Mouse (Mus musculus): Measurements from ENCODE around the gene Sgms1. TPM values are rescaled to one million over a fixed set of nuclear protein-coding genes. Genes with fewer than 3 reads are reported as not detected.
"Not testable (repeated sequence)": the region's sequence is repeated elsewhere in the genome, so short reads cannot be mapped to it uniquely, and the experiment has no call there.

The Sgms1 gene
- polyA plus RNA-seq, 1 experiment from 2014 or later: 45.0 TPM

DNA sequence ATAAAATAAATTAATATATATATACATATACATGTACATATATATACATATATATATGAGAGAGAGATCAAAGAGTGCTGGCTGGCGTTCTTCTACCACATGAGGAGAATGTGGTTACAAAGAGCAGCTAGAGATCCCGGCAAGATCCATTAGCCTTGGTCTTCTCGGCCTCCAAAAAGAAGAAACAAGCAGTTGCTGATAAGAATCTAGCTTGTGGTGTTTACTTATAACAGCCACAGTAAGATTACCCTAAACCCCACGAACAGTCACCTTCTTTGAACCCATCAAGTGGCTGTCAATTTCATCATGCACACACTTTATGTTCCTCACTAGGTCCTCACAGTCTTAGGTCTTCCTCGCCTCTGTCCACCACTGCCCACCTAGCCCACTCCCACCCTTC lies 240.8 kb downstream of the Sgms1 start:
- H3K4me1 ChIP-seq (replicated peaks): no peaks in the 10 kb centered on the region
- H3K9me3 ChIP-seq (replicated peaks): no peaks in the 10 kb centered on the region
- H3K9ac ChIP-seq: no peak overlapping the region
- WGBS: 75% methylated on average over 5 of the region's 5 CpGs
- no peak for ATAC-seq (ENCODE audit: insufficient number of reproducible peaks, low FRiP score)
- peaks cover 8% of the 10 kb centered on the region; the same call in 1 of the 2 replicates for H3K36me3 ChIP-seq
- H3K27ac ChIP-seq (ENCODE audit: poor library complexity, severe bottlenecking): no peak overlapping the region
- H3K4me3 ChIP-seq: no peak overlapping the region
- H3K4me2 ChIP-seq: no peak overlapping the region
- no peaks in the 10 kb centered on the region for H3K27me3 ChIP-seq (replicated peaks)

DNA sequence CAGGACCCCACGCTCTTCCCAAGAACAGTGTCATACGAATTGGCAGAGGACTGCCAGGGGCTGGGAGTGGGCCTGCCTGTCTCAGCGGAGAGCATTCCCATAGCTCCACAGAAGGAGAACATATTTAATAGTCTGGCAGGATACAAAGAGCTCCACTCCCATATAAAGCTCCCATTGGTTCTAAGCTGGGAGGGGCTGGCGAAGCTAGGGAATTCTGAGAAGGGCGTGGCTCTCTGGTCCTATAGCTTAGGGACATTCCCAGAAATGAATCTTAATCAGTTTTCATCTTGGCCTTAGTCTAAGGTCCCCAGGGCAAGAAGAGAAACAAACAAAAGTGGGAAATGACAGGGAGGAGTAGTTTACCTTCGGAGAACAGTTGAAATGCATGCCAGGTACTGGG lies 247.1 kb downstream of the Sgms1 start:
- ATAC-seq (ENCODE audit: insufficient number of reproducible peaks, low FRiP score): no peak
- Histone ChIP-seq H3K9me3 (replicated peaks) (no peaks in the 10 kb centered on the region), H3K36me3 (peaks cover 4% of the 10 kb centered on the region; the same call in 1 of the 2 replicates), H3K4me1 (replicated peaks) (peaks cover 22% of the 10 kb centered on the region), H3K4me3 (no peak overlapping the region), H3K27ac (ENCODE audit: poor library complexity, severe bottlenecking) (no peak overlapping the region), H3K9ac (no peak overlapping the region), H3K27me3 (replicated peaks) (no peaks in the 10 kb centered on the region), H3K4me2 (no peak overlapping the region)
- 91% methylated on average over 6 of the region's 6 CpGs for WGBS

DNA sequence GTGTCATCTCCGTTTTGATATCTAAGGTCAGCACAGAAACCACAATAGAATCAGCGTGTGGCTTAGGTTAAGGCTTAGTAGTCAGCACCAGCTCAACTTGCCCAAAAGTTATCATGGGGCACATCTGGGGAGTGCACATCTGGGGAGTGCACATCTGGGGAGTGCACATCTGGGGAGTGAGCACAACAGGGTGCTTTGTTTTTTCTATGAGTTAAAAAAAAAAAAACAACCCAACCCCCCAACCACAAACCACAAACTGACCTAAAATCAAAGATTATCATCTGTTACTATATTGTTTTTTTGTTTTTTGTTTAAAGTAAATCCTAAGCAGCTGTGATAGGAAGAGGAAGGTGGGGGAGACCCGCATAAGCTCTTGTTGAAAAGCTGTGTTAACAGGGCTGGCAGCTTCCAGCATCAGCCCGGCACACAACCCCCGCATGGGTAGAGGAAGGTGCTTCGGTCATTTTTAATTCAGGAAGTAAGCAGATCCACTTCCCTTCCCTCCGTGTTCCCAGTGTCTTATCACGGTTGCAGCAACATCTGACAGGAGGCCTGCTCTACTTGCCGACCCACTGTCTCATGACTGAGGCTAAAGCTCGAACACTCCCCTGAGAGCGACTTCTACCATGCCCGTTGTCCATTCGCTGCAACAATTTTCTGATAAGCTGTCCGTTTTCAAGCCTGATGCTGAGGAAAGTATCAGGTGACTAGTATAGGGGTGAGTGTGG lies 251.0 kb downstream of the Sgms1 start:
- peaks cover 4% of the 10 kb centered on the region; the same call in 1 of the 2 replicates for H3K36me3 ChIP-seq
- H3K9me3 ChIP-seq (replicated peaks): no peaks in the 10 kb centered on the region
- WGBS: 32% methylated on average over 14 of the region's 14 CpGs
- H3K27me3 ChIP-seq (replicated peaks): no peaks in the 10 kb centered on the region
- H3K4me3 ChIP-seq: no peak overlapping the region
- ATAC-seq (ENCODE audit: insufficient number of reproducible peaks, low FRiP score): 0 out of 2 replicates have a peak, but pooled peaks have one; percentile 34
- peak overlapping the region; percentile 32 for H3K4me2 ChIP-seq
- peaks cover 37% of the 10 kb centered on the region for H3K4me1 ChIP-seq (replicated peaks)
- H3K27ac ChIP-seq (ENCODE audit: poor library complexity, severe bottlenecking): peak overlapping the region; percentile 66; the same call in 1 of the 2 replicates
- H3K9ac ChIP-seq: no peak overlapping the region

DNA sequence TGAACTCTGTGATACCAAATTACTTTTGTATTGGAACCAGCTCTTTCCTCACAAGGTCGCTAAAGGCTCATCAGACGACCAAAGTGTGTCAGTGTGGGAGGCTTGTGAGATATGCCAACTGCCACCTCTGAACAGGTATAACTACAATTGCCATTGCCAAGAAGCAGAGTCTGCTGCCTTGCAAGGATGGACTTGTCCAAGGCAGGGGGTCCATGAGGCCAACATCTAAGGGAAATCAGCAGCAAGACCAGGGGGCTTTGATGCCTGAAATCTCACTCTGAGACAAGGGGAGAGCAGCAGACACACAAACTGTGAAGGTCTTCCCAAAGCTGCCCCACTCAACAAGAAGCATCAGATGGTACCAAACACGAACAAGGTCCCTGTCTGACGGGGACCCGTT lies 251.6 kb downstream of the Sgms1 start:
- ATAC-seq (ENCODE audit: insufficient number of reproducible peaks, low FRiP score): no peak
- WGBS: 83% methylated on average over 5 of the region's 5 CpGs

DNA sequence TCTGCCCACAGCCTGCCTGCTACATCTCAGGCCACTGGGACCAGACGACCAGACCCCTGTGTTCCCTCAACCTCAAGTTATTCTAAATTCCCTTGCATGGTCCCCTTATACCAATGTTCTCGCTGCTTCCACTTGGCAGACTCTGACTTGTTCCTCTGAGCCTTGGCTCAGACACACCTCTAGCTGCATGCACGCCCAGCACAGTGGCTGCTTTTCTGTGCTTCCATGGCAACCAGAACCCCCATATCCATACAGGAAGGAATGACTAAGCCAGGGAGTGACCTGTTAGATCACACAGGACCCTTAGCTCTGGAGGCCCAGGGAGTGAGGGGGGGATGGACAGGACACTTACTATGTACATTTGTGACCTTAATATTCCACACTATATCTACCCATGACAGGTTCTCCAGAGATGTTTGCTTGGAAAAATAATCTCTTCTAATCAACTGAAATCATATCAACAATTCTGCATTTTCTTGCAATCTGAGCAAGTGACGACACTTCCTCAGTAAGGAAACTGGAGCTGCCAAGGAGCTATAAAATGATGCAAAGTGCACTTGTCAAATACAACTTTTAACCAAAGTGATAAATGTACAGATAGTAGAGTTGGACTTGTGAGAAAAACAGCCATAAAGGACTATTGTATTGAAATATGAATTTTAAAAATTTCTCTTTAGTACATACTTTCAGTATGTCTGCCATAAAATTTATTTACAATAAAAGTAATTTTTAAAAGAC lies 252.5 kb downstream of the Sgms1 start:
- Histone ChIP-seq H3K27ac (ENCODE audit: poor library complexity, severe bottlenecking) (no peak overlapping the region), H3K36me3 (peaks cover 4% of the 10 kb centered on the region; the same call in 1 of the 2 replicates), H3K9ac (no peak overlapping the region), H3K27me3 (replicated peaks) (no peaks in the 10 kb centered on the region), H3K9me3 (replicated peaks) (no peaks in the 10 kb centered on the region), H3K4me2 (no peak overlapping the region), H3K4me1 (replicated peaks) (peaks cover 37% of the 10 kb centered on the region), H3K4me3 (no peak overlapping the region)
- peak; percentile 86 for ATAC-seq (ENCODE audit: insufficient number of reproducible peaks, low FRiP score)
- whole genome bisulfite sequencing: 32% methylated on average over 4 of the region's 4 CpGs

More for the DNA sequence above, 251.6 kb downstream of the Sgms1 start:
- Histone ChIP-seq H3K9me3 (replicated peaks) (no peaks in the 10 kb centered on the region), H3K9ac (no peak overlapping the region), H3K4me3 (no peak overlapping the region), H3K27me3 (replicated peaks) (no peaks in the 10 kb centered on the region), H3K27ac (ENCODE audit: poor library complexity, severe bottlenecking) (no peak overlapping the region), H3K4me2 (no peak overlapping the region), H3K36me3 (peaks cover 4% of the 10 kb centered on the region; the same call in 1 of the 2 replicates), H3K4me1 (replicated peaks) (peaks cover 37% of the 10 kb centered on the region)

DNA sequence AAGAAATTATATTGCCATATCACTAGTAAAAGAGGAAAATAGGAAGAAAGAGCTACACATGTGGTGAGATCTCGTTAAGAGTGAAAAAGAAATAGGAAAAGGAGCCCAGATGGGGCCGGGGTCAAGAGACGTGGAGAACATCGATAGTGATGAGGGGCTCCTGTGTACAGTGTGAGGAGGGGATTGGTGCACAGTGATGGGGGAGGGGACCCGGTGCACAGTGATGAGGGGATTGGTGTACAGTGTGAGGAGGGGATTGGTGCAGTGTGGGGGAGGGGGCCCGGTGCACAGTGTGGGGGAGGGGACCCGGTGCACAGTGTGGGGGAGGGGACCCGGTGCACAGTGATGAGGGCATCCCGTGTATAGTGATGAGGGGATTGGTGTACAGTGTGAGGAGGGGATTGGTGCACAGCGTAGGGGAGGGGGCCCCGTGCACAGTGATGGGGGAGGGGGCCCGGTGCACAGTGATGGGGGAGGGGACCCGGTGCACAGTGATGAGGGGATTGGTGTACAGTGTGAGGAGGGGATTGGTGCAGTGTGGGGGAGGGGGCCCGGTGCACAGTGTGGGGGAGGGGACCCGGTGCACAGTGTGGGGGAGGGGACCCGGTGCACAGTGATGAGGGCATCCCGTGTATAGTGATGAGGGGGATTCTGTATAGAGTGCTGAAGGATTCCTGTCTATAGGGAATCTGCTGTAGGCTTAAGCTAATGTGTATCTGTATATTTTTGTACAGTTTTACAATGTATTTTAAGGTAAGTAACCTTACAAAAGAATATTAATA lies 257.6 kb downstream of the Sgms1 start:
- H3K27ac ChIP-seq (ENCODE audit: poor library complexity, severe bottlenecking); H3K27me3 ChIP-seq (replicated peaks); H3K4me2 ChIP-seq; H3K9me3 ChIP-seq (replicated peaks); H3K4me3 ChIP-seq; H3K9ac ChIP-seq: not testable (repeated sequence)
- WGBS: 87% methylated on average over 17 of the region's 17 CpGs
- ATAC-seq (ENCODE audit: insufficient number of reproducible peaks, low FRiP score): peak; percentile 56
- Histone ChIP-seq H3K36me3 (peaks cover 14% of the 10 kb centered on the region), H3K4me1 (replicated peaks) (peaks cover 22% of the 10 kb centered on the region)

DNA sequence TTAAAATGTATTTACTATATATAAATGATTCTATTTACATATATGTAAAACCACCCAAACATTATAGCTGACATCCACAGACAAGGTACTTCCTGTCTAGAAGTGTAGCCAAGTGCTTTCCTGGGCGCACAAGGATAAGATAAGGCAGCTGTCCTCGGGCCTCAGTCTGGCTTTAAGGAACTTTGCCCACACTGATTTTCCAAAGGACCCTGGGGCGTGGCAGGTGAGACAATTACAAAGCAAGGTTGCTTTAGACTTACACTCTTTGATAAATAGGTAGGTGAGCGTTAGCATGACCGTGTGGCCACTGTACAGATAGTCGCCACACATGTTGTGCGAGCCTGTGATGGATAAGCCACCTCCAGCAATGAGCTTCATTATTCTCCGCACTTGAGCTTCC lies 260.2 kb downstream of the Sgms1 start:
- Histone ChIP-seq H3K27me3 (replicated peaks) (no peaks in the 10 kb centered on the region), H3K27ac (ENCODE audit: poor library complexity, severe bottlenecking) (no peak overlapping the region), H3K9me3 (replicated peaks) (no peaks in the 10 kb centered on the region), H3K4me1 (replicated peaks) (0 out of 2 replicates have a peak, but pooled peaks cover 9% of the 10 kb centered on the region), H3K4me3 (no peak overlapping the region), H3K4me2 (no peak overlapping the region), H3K36me3 (peaks cover 28% of the 10 kb centered on the region), H3K9ac (no peak overlapping the region)
- 71% methylated on average over 8 of the region's 8 CpGs for WGBS
- ATAC-seq (ENCODE audit: insufficient number of reproducible peaks, low FRiP score): no peak

DNA sequence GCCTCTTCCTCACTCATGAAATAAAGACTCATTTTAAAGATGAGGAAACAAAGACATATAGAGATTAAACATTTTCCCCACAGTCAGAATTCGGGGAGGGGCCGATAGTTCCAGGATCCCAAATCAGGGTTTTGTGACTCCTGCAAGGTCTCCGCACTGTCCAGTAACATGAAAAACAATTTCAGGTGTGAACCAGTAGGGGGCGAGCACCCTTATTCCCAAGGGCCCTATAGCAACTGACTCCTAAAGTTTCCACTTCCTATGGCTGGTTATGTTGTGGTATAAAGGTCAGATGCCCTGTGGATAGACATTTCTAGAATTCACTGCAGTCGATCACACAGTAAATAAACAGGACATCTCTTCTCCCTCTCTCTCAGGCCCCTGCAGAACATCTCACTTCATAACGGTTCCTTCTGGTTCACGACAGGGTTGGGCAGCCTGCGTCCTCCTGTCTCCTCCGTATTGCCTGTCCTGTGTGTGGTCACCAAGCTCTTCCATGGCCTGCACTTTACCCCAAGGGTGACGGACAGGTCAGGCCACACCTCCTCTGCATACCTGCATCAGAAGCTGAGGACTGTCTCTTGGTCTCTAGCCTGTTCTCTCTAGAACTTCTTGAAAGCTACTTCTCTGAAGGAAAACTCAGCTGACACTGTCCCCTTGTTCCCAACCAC lies 262.2 kb downstream of the Sgms1 start:
- no peak overlapping the region for H3K4me3 ChIP-seq
- H3K9ac ChIP-seq: no peak overlapping the region
- 0 out of 2 replicates have a peak, but pooled peaks cover 9% of the 10 kb centered on the region for H3K4me1 ChIP-seq (replicated peaks)
- no peak overlapping the region for H3K4me2 ChIP-seq
- WGBS: 69% methylated on average over 10 of the region's 10 CpGs
- H3K9me3 ChIP-seq (replicated peaks): no peaks in the 10 kb centered on the region
- 0 out of 2 replicates have a peak, but pooled peaks have one; percentile 18 for ATAC-seq (ENCODE audit: insufficient number of reproducible peaks, low FRiP score)
- peaks cover 36% of the 10 kb centered on the region for H3K36me3 ChIP-seq
- H3K27ac ChIP-seq (ENCODE audit: poor library complexity, severe bottlenecking): no peak overlapping the region
- H3K27me3 ChIP-seq (replicated peaks): no peaks in the 10 kb centered on the region

DNA sequence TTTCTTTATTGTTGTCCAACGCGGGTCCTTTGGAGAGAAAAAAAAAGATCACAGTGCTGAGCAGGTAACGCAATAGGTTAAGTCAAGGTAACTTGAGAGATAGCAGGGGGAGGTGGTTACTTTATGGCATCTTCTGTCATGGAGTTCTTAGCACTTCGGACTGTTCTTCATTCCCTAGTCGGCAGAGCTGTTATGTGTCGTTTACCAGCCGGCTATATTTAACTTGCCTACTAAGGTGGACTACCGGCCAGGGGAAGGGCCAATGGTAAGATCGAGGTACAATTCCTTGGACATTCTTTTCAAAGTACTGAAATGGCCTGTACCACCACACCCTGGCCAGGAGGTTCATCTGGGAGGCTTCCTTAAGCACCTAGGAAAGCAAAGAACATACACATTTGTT lies 265.4 kb downstream of the Sgms1 start:
- Histone ChIP-seq H3K27me3 (replicated peaks) (no peaks in the 10 kb centered on the region), H3K4me1 (replicated peaks) (0 out of 2 replicates have a peak, but pooled peaks cover 2% of the 10 kb centered on the region)

DNA sequence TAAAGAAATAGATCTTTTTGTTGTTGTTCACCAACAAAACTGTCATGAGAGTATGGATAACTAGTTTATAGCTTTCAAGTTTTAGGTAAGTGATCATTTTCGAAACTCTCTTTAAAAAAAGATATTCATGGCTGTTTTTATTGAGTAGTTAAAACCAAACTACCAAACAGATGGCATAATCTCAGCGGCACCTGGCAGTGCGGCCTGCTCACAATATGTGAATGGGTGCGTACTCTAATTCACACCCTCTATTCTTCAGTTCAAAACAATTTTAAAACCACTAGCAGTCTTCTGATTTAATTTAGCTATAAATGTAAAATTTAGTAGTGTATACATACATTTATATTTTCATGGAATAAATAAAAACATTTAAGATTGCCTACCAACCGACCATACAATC lies 266.3 kb downstream of the Sgms1 start:
- WGBS: 94% methylated on average over 5 of the region's 5 CpGs
- ATAC-seq (ENCODE audit: insufficient number of reproducible peaks, low FRiP score): no peak
- Histone ChIP-seq H3K9ac (no peak overlapping the region), H3K27ac (ENCODE audit: poor library complexity, severe bottlenecking) (no peak overlapping the region), H3K4me2 (no peak overlapping the region), H3K27me3 (replicated peaks) (no peaks in the 10 kb centered on the region), H3K4me1 (replicated peaks) (0 out of 2 replicates have a peak, but pooled peaks cover 2% of the 10 kb centered on the region), H3K9me3 (replicated peaks) (no peaks in the 10 kb centered on the region), H3K4me3 (no peak overlapping the region), H3K36me3 (peaks cover 28% of the 10 kb centered on the region)

More for the DNA sequence above, 265.4 kb downstream of the Sgms1 start:
- Histone ChIP-seq H3K4me3 (no peak overlapping the region), H3K9ac (no peak overlapping the region), H3K4me2 (no peak overlapping the region), H3K9me3 (replicated peaks) (no peaks in the 10 kb centered on the region), H3K27ac (ENCODE audit: poor library complexity, severe bottlenecking) (no peak overlapping the region), H3K36me3 (peaks cover 36% of the 10 kb centered on the region)
- 74% methylated on average over 9 of the region's 9 CpGs for WGBS
- ATAC-seq (ENCODE audit: insufficient number of reproducible peaks, low FRiP score): no peak
